Mouse (Mus musculus): ENCODE results near the gene Aldoc.

DNA sequence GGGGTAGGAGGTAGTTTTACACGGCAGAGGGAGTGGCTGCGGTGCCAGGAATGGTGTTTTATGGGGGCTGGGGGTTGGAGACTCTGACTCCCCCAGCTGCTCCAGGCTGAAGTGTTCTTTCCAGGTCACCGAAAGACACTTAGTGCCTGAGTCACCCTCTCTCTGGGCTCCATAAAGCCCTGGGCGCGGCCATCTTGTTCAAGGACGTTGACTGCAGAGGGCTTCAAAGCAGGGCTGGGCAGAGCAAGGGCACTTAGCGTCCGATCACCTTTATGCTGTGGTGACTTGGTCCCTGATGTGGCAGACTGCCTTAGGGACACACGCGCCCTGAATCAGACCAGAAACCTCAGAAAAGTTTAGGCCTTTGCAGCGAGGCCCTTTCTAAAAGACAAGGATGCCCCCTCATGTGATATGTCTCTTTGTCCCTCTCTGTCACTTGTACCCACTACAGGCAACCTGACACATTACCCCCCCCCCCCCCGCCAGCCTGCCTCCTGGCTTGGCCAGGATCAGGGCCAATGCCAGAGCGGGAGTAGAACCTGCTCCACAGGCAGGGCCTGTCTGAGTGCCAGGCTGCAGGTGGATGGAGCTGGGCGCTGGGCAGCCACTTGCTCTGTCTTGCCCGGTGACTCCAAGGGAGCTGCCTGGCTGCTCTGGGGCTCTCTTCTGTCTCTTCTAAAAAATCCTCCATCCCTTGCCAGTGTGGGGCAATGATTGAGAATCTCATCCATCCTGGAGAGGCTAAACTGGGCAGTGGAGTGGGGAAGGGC is 44.9 kb downstream of the Aldoc start:
- TF ChIP-seq CTCF (conservative IDR thresholded peaks at IDR 0.05; ENCODE audit: insufficient read depth, insufficient read length, low read depth, low read length) (no peak), POLR2A (IDR thresholded peaks at IDR 0.05; ENCODE audit: low read depth, low read length) (no peak)
